In the genomic region with DNA sequence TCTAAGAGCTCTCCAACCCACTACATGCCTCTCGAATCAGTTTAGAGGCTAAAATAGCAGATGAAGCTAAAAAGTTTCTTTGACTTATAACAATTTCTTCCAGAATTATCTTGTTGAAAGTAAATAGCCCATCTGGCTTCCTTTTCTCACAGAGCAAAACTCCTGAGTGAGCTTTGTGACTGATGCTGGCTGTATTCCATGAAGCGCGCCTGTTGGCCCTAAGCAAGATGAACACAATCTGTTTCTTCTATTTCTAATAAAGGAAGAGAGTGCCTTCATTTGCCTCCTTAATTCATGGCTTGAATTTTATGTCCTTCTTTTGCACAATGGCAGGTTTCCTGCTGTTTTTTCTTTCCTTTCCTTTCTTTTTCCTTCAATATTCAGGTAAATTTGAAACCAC, we compare ENCODE assay signal across 15 mouse cellular contexts. TPM values are rescaled to one million over a fixed set of nuclear protein-coding genes. Genes with fewer than 3 reads are reported as not detected.
DNase-seq lines count a peak whose midpoint lies in the region; ATAC-seq lines count a peak whose summit lies in the region.
"Had no signal": no experiment of that assay in that cellular context is flagged by ENCODE, and none has a peak within 500 bp of the region (broad histone marks: within the 10 kb centered on the region; RNA-seq: fewer than 3 reads in every experiment).

No protein-coding gene starts in this region.

- H3K4me2 ChIP-seq in heart, embryonic 12.5 days = no peak overlapping the region
- H3K4me2 ChIP-seq: embryonic facial prominence, embryonic 13.5 days; hindbrain, embryonic 13.5 days had no signal

- no peak overlapping the region for H3K27ac ChIP-seq in heart, embryonic 12.5 days (ENCODE audit: poor library complexity, severe bottlenecking)
- H3K27ac ChIP-seq: embryonic facial prominence, embryonic 13.5 days; hindbrain, embryonic 13.5 days had no signal

- H3K4me3 ChIP-seq in heart, embryonic 12.5 days = no peak overlapping the region
- H3K4me3 ChIP-seq: embryonic facial prominence, embryonic 13.5 days; hindbrain, embryonic 13.5 days had no signal

- intact Hi-C loops in heart, postnatal 14 days (cut with DNase I) = no loop called here

- WGBS in heart, embryonic 12.5 days = 90% methylated on average over 3 of the region's 3 CpGs

- H3K27me3 ChIP-seq in heart, embryonic 12.5 days (replicated peaks) = no peaks in the 10 kb centered on the region
- H3K27me3 ChIP-seq: CH12.LX; embryonic facial prominence, embryonic 13.5 days; hindbrain, embryonic 13.5 days had no signal

- H3K36me3 ChIP-seq in heart, embryonic 12.5 days = no peaks in the 10 kb centered on the region
- H3K36me3 ChIP-seq: embryonic facial prominence, embryonic 13.5 days; hindbrain, embryonic 13.5 days had no signal

- no peak for ATAC-seq in heart, embryonic 12.5 days (ENCODE audit: insufficient number of reproducible peaks, low FRiP score)
- ATAC-seq: lung, postnatal 0 days had no signal

- H3K4me1 ChIP-seq in heart, embryonic 12.5 days (replicated peaks) = no peaks in the 10 kb centered on the region
- H3K4me1 ChIP-seq: embryonic facial prominence, embryonic 13.5 days; hindbrain, embryonic 13.5 days had no signal

- H3K9ac ChIP-seq in heart, embryonic 12.5 days = no peak overlapping the region
- H3K9ac ChIP-seq: embryonic facial prominence, embryonic 13.5 days; hindbrain, embryonic 13.5 days had no signal

- DNase-seq in heart, postnatal 14 days = peak; percentile 14 to 30
- DNase-seq in right cerebral cortex, adult 2 months (ENCODE audit: low spot score in 2 of 2) = peak; percentile 27 to 30
- no peak for DNase-seq in right cerebral cortex, postnatal 4 days
- DNase-seq in cerebellum, adult 9-11 months = peak; percentile 71
- DNase-seq in embryo, embryonic 9.5 days (ENCODE audit: extremely low spot score) = no peak
- DNase-seq in liver = no peak
- DNase-seq: kidney, adult 2 months had no signal

- H3K9me3 ChIP-seq in heart, embryonic 12.5 days (replicated peaks) = no peaks in the 10 kb centered on the region
- H3K9me3 ChIP-seq: embryonic facial prominence, embryonic 13.5 days; hindbrain, embryonic 13.5 days had no signal

RNA-seq across cellular contexts. Expression of a gene that starts 14.0 kb away (rescaled TPM):
- total RNA-seq in heart, postnatal 14 days (2021) = 10 to 100 TPM in 1 of 2 experiments, 1 to 10 TPM in 1; 7.0 to 10.9 TPM
- 1.2 and 1.5 TPM in 2 replicates for polyA plus RNA-seq in heart, embryonic 12.5 days (2016; fragmentation: Nextera tagmentation; extraction: Ambion mirVana)

RNA-seq across cellular contexts. Expression of a gene that starts 14.1 kb away (rescaled TPM):
- 1 to 10 TPM in 1 of 2 experiments, under 1 TPM in 1; 0.66 to 1.4 TPM for total RNA-seq in heart, postnatal 14 days (2021)
- 0.96 TPM in 2 replicates for polyA plus RNA-seq in heart, embryonic 12.5 days (2016; fragmentation: Nextera tagmentation; extraction: Ambion mirVana)
- total RNA-seq: CH12.LX; granulocyte monocyte progenitor cell, adult 5-6 weeks; liver, adult 2 months had no signal
- polyA plus RNA-seq: liver, adult 2 months; spleen, adult 2 months had no signal

Comparison
In these comparisons a context has a peak if more than half of its experiments do, and no peak if none do; other contexts are left out.
1. DNase-seq: peak in heart, postnatal 14 days (2 of 2), right cerebral cortex, adult 2 months (2 of 2) and cerebellum, adult 9-11 months (single experiment); none in right cerebral cortex, postnatal 4 days (single experiment), embryo, embryonic 9.5 days (single experiment) and liver (single experiment).